Mouse (Mus musculus) neural tube, embryonic 10.5 days (tissue): ENCODE measurements at regions not wholly inside any gene's neighbourhood (a gene's known extent, or its start where the extent isn't known, plus 50 kb on each side); places are given as distances from the start of the nearest gene placed in this dataset.

Source experiments
- DNase-seq: peaks from one replicate; pipeline ENCODE4 v3.0.0-alpha.2; 2017; ENCODE audit warnings: low spot score; ENCODE audit errors: extremely low spot score

DNA sequence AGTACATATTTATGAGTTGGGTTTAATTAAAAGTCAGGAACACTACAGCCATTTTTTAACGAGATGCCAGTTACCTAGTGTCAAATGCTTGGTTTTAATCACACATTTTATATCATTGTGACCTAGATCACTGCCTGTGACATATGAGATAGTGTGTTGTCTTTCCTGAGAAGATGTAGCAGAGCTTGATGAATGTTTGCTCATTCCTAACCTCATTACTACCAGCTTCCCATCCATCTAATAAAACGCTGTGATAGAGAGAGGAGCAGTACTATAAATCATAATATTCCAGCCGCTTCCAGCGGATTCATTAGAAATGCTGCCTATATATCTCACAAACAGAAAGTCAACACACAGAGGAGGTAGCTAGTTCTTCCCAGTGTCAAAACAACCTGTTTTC is 163.6 kb downstream of the Aldoart1 start:
- DNase-seq: no peak

DNA sequence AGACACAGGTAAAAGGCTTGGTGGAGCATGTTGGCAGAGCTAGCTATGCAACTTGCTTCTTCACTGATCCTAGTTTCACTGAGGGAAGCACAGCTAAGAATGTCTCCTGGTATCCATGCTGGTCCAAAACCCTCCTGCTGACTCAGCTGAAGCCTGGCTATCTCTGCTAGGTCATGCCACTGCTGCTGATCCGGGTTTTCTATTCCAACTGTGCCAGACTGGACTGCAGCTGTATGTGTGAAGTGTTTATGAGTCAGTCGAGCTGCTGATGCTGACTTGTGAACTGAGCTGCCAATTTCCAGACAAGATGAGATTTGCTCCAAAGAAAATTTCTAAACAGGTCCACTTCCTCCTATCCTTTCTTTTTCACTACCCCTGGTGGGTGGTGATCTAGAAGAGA is 178.4 kb downstream of the Aldoart1 start:
- no peak for DNase-seq

DNA sequence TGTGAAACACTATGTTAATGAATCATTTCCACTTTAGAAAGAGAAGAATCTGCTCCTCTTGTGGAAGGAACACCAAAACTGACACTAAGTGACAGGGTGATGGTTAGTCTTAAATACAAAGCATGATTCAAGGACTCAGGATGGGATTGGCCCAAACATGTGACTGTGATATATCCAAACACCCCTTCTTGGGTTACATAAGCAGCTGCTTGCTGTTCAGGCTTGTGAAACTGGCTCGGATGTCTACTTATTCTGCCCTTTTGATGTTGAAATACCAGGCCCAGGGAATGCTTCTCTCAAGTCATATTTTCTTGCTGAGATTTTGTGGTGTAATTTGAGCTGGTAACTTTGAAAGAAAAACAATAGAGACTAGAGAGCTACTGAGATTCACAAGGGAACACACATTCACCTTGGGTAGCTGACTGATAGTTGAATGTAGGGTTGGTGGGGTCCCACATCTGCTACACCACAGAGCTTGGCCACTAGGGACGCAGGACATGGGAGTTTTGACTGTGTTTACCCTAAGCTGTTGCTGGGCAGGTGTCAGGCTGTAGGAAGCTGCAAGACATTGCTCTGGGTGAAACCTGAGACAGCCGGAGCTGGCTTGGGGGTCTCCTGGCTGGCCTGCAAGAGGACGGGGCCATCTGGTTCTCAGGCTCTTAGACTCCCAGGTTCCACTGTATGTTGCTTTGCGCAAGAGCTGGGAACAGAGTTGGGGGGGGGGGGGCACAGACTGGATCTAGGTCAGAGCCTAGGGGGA is 180.6 kb downstream of the Aldoart1 start:
- DNase-seq: no peak

DNA sequence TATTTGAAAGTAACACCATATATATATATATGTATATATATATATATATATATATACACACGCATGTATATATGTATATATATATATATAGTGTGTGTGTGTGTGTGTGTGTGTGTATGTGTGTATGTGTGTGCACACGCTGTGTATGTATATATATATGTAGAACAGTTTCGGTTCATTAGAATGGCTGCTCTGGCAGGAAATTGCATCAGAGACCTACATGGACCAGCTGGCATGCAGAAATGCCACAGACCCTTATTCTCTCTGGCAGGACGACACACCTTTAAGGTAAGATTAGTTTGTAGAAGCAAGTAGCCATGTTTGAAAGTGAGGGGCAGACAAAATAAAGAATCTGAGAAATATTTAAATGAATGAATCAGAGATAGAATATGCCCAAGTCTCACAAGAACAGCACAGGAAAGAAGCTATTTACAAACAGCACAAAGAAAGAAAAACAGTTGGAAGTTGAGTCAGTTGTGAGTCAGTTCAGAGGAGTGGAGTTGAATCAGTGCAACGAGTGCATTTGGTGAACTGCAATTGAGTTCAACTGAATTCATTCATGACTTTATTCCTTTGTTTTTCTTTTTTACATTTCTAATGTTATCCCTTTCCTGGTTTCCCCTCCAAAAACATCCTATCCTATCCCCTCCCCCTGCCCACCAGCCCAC is 182.5 kb downstream of the Aldoart1 start:
- DNase-seq: no peak

DNA sequence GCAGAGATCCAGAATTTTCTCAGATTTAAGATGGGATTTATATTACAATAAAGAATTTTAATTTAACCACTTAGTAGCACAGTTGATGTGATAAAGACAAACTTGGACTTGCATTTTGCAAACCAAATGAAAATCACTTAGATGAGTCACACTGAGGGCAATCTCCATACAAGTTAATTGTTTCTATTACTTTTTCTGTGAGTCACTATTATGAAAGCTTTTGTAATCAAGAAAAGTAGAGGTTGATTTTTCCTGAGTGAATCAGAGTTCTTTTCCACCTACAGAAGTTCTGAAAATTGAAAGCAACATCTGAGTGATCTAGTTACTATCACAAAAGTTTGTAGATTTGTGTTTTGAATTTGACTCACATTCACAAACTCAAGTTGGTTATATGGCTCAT is 188.1 kb downstream of the Aldoart1 start:
- DNase-seq: no peak

DNA sequence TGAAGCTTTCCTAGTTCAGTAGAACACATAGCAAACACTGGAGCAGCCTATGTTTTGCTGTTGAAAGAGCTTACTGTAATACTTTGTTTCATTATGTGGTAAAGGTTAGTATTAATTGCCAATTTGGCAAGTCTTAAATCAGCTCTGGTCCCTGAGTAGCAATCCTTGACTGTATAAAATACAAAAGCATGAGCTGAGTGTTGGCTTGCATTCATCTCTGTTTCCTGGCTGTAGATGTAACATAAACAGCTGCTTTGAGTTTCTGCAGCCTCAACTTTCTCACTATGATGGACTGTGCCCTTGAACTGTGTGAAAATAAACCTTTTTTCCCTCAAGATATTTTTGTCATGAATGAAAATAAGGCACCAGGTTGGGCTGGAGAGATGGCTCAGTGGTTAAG is 190.0 kb downstream of the Aldoart1 start:
- DNase-seq: no peak

DNA sequence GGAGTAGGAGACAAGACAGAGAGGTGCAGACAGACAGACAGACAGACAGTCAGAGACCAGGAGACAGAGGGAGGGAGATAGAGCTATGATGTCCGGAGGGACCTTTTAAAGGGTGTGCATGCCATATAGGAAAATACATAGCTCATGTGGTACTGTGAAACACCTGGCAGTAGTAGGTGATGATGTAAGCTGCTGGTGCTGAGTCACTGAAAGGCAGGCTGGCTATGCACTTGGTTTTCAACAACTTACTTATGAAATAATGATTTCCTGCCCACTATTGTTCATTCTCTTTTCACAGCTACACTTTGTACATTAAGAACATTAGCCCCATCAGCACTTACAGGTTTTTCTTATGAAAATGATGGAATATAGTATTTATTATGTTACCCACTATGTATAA is 196.2 kb downstream of the Aldoart1 start:
- no peak for DNase-seq

DNA sequence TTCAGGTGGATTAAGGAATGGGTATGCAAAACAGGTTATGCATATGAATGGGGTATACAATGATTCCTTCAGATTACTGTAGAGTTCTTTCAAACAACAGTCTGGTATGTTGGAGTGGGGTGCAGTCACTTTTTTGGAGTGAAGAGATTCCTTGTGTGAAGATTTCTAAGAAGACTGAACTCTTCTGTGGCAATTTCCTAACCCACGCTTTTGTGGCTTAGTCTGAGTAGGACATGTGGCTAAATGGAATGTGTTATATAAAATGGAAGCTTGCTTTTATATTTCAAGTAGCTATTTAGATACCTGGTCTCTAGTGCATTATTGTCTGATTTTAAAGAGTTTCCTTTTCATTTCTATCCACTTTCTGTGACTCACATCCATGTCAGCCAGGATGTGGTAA is 205.3 kb downstream of the Aldoart1 start:
- DNase-seq: no peak

DNA sequence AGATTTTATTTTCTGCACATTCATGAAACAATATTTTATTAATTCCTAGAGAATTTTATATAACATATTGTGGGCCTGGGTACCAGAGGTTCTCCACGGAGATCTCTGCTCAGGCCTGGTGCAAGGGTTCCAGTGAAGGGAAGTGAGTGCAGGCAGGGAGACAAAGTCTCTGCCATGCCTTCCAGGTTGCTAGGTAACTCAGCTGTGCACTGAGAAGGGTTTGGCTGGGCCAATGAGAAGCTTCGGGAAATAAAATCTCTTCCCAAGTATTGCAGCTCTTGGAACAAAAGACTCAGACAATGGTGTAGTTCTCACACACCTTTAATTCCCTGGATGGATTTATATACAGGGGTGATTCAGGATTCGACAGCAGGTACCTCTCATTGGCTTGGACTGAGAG is 223.0 kb downstream of the Aldoart1 start:
- DNase-seq: no peak

DNA sequence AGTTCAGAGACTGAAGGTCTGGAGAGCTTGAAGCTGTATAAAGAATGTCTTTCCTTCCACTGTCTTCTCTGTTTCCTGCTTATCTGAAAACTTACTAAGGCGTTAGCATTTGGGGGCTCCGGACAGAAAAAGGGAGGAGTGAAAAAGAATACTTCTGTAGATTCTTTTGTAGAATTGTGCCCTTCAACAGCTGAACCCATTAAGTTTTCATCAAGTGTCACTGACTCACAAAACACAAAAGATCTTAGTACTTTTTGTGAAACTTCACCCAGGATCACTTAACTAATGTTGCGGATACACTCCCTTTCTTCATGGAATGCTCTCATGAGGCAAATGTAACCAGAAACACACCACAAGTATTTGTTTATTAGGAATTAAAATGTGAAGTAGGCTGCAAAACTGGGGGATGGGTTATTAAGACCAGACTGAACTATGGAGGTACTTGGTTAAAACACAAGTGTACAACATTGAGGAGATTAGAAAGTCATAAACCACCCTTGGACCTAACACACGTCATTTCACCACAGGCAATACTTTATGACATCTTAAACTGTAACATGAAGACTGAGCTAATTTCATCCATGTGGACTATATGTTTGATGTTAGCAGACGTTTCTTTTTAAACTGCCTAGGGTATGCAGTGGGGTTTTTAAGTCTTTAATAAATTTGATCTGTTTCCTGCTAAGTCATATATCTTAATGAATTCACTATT is 225.1 kb downstream of the Aldoart1 start:
- DNase-seq: no peak

DNA sequence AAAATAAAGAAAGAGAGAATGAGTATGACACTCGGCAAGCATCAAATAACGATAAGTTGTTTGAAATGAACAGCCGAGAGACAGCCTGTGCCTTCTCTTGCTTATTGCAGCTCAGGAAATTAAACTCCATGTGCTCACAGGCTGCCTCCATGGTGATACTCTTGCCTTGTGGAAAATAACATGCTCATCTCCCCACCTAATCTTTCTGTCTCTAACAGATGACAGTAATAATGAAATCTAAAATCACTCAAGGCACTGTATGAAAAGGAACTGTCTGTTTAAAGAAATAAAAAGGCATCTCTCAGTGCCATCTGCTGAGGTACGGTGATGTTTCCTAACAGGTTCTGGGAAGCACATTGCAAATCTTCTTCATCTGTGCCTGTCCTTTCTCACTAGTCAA is 247.3 kb downstream of the Aldoart1 start:
- no peak for DNase-seq

DNA sequence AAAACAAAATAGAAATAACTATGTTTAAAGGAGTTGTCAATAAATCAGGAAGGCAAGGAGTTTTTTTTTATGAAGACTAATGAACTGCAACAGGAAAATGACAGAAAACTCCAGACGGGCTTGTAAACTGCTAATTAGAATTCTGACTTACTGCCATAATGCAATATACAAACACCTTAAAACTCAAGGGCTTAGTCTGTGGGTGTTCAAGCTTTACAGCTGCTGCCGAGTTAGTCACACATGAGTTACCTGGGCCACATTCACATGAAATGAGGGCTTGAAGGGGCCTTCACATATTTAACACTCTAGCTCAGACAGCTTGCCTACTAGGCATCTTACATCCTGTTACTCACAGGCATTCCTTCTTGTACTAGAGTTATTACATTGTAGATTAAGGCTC is 256.9 kb downstream of the Aldoart1 start:
- DNase-seq: no peak

DNA sequence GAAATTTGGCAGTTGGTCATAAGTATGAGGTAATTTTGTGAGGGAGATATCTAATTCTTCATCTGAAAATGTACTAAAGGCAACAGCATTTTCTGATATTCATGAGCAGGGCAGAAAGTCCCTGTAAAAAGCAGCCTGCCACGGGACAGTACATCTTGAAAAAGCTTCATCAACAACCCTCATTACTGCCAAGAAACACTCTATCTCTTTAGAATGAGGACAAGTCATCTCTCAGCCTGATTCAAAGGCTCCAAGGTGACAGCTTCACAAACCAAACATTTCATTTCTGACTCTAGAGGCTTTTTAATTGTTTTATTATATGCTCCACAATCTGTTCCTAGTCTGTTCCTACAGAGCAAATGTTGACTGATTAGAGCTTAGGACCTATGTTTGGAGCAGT is 260.3 kb downstream of the Aldoart1 start:
- DNase-seq: no peak

DNA sequence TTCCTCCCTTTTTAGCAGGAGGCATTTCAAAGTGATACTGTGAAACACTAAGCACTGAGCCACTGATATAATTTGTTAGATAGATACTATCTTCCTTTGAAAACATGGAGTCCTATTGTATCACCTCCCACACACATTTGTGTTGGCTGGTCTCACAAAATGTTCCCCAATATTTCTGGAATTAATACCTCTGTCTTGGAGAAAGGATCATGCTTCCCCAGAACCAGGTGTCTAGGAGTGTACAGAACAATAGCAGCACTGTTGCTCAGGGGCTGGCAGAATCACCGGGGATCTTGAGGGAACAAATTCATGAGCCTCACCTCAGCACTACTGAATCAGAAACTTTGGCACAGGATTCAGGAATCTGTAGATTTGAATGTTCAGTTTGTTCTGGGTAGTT is 277.5 kb downstream of the Aldoart1 start:
- DNase-seq: no peak

DNA sequence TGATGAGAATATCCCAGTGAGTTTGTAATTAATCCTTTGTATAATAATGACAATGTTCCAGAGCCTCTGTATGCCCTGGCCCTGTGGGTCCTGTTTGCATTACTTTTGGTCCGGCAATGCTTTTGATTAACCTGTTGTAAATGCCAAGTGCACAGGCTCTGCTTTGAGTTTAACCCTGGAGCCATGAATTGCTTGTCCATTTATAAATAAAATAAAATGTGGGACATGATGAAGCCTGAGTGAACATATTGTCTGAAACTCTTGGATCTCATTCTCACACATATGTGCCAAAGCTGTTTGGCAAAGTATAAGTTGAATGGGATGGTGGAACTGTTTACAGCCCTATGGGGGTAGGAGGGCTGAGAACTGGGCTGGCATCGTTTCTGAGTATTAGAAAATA is 280.5 kb downstream of the Aldoart1 start:
- DNase-seq: no peak

DNA sequence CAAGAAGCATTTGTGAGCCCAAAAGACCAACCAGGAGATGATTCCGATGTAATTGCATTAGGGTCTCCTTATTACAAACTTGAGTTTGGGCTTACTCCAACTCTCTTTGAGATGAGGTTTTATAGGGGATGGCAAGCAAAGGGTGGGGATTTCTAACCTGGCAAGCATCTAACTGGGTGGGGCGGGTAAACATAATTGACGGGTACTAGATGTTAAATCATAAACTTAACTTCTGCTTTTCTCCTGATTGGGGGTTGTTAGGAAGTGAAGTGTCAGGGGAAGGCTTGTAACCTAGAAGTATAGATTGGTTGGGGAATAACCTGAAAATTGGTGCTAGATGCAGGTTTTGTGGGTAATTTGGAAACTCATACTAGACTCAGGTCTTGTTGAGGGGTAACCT is 287.2 kb downstream of the Aldoart1 start:
- DNase-seq: no peak

DNA sequence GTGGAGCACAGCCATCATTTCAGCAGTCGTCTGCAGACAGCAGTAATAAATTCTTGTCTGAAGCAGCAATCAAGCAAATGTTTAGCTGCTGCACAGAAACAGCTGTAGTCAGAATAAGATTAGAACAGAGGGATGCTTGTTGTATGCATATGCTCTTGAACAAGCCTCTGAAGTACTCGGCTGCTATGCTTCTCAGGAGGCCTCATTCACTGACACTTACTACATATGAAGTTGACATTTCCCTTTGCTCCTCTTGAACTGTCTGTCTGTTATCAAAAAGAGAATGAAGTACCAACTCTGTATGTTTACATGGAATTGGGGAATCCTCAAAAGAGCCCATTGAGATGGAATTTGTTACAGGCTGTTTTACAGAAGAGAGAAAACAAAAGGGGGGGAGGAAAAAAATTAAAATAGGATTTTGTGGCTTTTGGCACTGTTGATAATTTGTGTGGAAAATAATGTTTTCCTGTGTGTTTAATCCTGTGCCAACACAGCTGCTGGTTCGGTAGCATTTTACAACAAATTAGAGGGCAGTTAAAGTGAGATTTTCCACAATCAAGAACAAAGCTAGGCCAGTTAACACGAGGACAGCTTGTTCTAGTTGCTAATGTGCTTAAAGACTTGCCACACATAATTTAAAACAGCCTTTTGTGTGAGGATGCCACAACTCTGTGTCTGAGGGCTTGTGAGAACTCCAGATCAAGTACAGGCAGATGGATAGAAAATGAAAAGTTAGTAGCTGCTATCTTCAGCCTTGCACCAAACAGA is 289.3 kb downstream of the Aldoart1 start:
- DNase-seq: no peak

DNA sequence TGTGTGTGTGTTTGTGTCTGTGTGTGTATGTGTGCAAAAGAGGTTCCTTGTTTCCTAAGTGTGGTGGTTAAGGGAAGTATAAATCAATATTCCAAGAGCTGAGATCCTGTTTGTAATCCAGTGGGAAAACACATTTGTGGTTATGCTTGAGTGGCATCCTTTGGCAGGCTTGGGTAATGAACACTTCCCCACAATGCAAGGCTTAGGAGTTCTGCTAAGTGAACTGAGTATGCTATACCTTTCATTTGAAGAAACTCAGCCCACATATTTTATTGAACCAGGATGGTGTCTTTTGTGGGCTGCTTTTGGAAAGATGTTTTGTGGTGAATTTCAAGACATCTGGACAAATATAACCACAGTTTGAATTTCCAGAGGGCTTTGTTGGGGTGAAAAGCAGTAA is 298.2 kb downstream of the Aldoart1 start:
- DNase-seq: no peak

DNA sequence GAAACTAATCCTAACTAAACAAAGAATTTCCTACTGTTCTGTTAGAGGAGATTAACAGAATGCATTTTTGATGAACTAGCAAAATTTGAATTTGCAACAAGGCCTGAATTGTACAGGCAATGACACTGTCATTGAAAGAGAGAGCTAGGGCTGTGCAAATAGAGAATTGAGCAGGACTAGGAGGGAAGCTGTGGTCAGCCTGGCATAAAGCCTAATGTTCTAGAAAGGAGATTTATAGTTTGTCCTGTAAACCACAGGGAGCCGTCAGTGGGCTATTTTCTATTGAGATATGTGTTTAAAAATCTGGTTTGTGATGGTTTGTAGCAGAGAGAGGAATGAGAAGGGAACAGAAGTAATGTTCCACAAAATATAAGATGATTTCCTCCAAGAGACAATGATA is 317.9 kb downstream of the Aldoart1 start:
- no peak for DNase-seq

DNA sequence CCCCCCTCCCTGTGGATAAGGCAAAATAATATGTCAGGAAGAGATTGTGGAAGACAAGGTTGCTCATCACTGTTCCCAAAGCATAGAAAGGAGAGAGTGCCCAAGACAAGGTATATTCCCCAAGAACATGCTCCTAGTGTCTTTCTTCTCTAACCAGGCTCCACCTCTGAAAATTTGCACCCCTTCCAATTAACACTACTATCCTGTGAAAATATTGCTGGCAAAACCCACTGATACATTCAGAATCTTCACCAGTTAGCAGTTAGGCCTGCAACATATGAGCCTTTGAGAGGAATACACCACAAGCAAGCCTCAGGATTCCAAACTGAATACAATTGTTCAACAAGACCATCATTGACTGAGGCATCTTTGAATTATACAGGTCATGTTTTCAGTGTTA is 323.9 kb upstream of the Tle1 start:
- DNase-seq: no peak

DNA sequence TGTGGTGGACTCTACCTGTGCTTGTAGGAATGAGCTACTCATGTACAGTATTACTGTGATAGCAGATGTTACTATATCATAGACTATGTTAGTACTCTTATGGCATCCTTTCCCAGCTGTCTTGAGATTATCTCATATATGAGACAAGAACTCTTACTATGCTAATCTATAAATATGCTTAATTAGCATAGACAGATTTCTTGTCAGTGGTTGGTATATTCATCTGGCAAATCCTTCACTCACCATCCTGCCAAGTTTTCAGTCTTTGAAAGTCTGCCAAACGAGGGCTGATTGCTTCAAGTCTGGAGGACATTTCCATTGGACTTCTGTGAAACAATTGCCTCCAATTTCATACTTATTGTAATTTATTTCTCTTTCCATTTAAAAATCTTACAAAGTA is 323.4 kb upstream of the Tle1 start:
- no peak for DNase-seq

DNA sequence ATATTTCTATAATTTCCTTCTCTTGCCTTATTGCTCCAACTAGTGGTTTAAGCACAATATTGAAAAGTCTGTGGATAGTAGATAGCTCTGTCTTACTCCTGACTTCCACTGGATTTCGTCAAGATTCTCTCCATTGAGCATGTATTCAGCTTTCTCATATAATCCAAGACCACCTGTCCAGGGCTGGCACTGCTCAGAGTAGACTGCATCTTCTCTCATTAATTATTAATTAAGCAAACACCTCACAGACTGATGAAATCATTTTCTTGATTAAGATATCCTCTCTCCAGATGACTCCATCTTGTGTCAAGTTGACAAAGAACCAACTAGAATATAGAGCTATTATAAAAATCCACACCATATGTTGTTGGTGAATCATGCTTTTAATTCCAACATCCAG is 310.5 kb upstream of the Tle1 start:
- no peak for DNase-seq
